In genomic region chr17:47191416-47191815, GRCm38 (mm10) we compare ENCODE assay signal across 13 mouse cellular contexts.
"Had no signal": no experiment of that assay in that cellular context is flagged by ENCODE, and none has a peak within 500 bp of the region (broad histone marks: within the 10 kb centered on the region; RNA-seq: fewer than 3 reads in every experiment).

No protein-coding gene starts in this region.

- H3K27ac ChIP-seq: midbrain, embryonic 10.5 days; midbrain, embryonic 15.5 days; neural tube, embryonic 12.5 days; stomach, embryonic 15.5 days; stomach, postnatal 0 days had no signal

- ATAC-seq: midbrain, embryonic 15.5 days had no signal

- H3K9me3 ChIP-seq: midbrain, embryonic 12.5 days; midbrain, embryonic 15.5 days; stomach, embryonic 15.5 days had no signal

- H3K27me3 ChIP-seq: midbrain, embryonic 12.5 days; midbrain, embryonic 15.5 days; neural tube, embryonic 12.5 days; stomach, embryonic 15.5 days had no signal

- DNase-seq: lung, adult 18-20 months; lung, embryonic 14.5 days; lung, postnatal 10 days; lung, postnatal 4 days; right cerebral cortex, postnatal 14 days; thymus, adult 2 months; thymus, postnatal 36 days had no signal

- H3K4me1 ChIP-seq: stomach, embryonic 15.5 days had no signal

- H3K4me3 ChIP-seq: midbrain, embryonic 10.5 days; midbrain, embryonic 12.5 days; midbrain, embryonic 15.5 days; neural tube, embryonic 12.5 days; stomach, embryonic 15.5 days had no signal

- H3K36me3 ChIP-seq: midbrain, embryonic 15.5 days; stomach, embryonic 15.5 days had no signal
